Mouse (Mus musculus) lung, embryonic 16.5 days (tissue): ENCODE measurements at regions not wholly inside any gene's neighbourhood (a gene's known extent, or its start where the extent isn't known, plus 50 kb on each side); places are given as distances from the start of the nearest gene placed in this dataset.
"Not testable (repeated sequence)": the region's sequence is repeated elsewhere in the genome, so short reads cannot be mapped to it uniquely, and the experiment has no call there.

ENCODE experiments used
- ATAC-seq: fragments of 200-750 bp; cut with Nextera tagmentation; 2 replicates; pipeline ENCODE4 v1.8.0; 2017; ENCODE audit warnings: low read depth, mild to moderate bottlenecking, moderate library complexity
- H3K27ac ChIP-seq: fragments of 300-500 bp; sonication (generic); 2 replicates; pipeline ENCODE4 v1.5.1; 2014; ENCODE audit warnings: mild to moderate bottlenecking, control low read depth, low read length
- H3K27me3 ChIP-seq: fragments of 300-500 bp; sonication (generic); 2 replicates; pipeline ENCODE4 v1.6.1; 2014; ENCODE audit warnings: low read depth, low read length, mixed read lengths; ENCODE audit not compliant: control insufficient read depth, insufficient read depth
- H3K36me3 ChIP-seq: fragments of 300-500 bp; sonication (generic); 2 replicates; pipeline ENCODE4 v1.6.1; 2014; ENCODE audit warnings: low read length; ENCODE audit not compliant: control insufficient read depth, insufficient read depth
- H3K4me1 ChIP-seq: fragments of 300-500 bp; sonication (generic); replicated peaks from 2 replicates; pipeline ENCODE4 v1.6.1; 2014; ENCODE audit warnings: low read length, mixed read lengths; ENCODE audit not compliant: control insufficient read depth, insufficient read depth
- H3K4me2 ChIP-seq: fragments of 300-500 bp; sonication (generic); 2 replicates; pipeline ENCODE4 v1.6.1; 2014; ENCODE audit warnings: low read depth, low read length, control low read depth
- H3K4me3 ChIP-seq: fragments of 300-500 bp; sonication (generic); 2 replicates; pipeline ENCODE4 v1.5.1; 2014; ENCODE audit warnings: mild to moderate bottlenecking, low read length, control low read depth
- H3K9ac ChIP-seq: fragments of 300-500 bp; sonication (generic); 2 replicates; pipeline ENCODE4 v1.6.1; 2014; ENCODE audit warnings: low read length, control low read depth
- H3K9me3 ChIP-seq: fragments of 300-500 bp; sonication (generic); 2 replicates; pipeline ENCODE4 v1.6.1; 2016; ENCODE audit warnings: low read length; ENCODE audit not compliant: control insufficient read depth
- WGBS: fragments of 180-500 bp; shearing (Covaris S2); extraction: QIAGEN DNeasy Blood & Tissue Kit; methylation state at CpG from one replicate; pipeline ENCODE4 v1.1.7; 2014; 5-methylcytosine and 5-hydroxymethylcytosine counted together

DNA sequence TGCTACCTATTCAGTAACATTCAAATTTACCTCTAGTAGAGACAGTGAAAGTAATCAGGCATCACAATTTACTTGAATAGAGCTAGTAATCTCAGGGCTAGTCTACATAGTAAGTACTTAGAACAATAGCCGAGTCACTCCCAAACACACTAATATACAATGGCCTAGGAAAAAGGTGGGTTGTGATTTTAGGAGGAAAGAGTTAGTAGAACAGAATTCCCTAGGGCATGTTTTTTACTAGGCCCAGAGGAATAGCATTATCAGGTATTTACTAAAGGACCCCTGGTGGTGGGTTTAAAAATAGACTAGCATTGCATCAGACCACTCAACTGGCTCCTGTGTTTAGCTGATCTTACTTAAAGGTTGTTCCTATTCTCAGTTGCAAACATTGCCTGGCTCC is 535.8 kb downstream of the Mat2b start:
- H3K9me3 ChIP-seq, H3K36me3 ChIP-seq, H3K27ac ChIP-seq, ATAC-seq, H3K4me3 ChIP-seq, H3K27me3 ChIP-seq, H3K4me1 ChIP-seq, H3K4me2 ChIP-seq, H3K9ac ChIP-seq: not testable (repeated sequence)
- 97% methylated on average over 1 of the region's 1 CpGs for WGBS

DNA sequence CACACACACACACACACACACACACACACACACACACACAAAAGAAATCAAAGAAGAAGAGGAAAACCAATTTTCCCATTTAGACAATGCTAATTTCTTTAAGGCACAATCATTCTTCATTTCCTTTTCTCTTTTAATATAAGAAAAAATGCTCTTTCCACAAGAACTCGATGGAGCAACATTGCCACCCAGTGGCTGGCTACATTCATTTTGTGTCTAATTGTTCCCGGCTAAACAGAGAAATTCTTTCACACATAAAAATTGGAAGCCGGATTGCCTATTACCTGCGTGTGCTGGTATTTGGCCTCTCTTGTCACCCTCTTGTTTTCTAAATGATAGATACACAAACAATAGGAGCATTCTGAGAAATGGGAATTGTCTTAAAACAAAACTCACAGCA is 545.7 kb downstream of the Mat2b start:
- H3K4me1 ChIP-seq: no peaks in the 10 kb centered on the region
- H3K27ac ChIP-seq: no peak overlapping the region
- H3K27me3 ChIP-seq: no peaks in the 10 kb centered on the region
- H3K9me3 ChIP-seq: no peaks in the 10 kb centered on the region
- ATAC-seq: no peak
- no peaks in the 10 kb centered on the region for H3K36me3 ChIP-seq
- no peak overlapping the region for H3K9ac ChIP-seq
- H3K4me3 ChIP-seq: no peak overlapping the region
- H3K4me2 ChIP-seq: no peak overlapping the region
- WGBS: 9% methylated on average over 4 of the region's 4 CpGs

DNA sequence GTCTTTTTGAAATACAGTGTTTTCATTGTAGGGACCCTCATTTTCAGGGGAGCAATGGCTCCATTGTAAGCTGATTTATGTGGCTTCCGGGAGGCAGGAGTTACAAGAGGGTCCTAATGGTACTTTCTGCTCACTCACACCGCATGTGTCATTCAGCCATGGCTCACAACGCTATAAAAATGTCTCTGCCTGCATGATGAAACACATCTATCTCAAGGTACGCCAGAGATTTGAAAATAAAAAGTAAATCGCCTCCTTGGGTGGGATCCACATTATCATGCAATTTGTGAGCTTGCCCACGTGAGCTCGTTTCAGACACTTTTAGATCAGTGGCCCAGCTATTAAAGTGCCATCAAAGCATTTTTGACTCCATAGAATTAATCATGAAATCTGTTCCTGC is 557.2 kb downstream of the Mat2b start:
- no peaks in the 10 kb centered on the region for H3K36me3 ChIP-seq
- 61% methylated on average over 7 of the region's 7 CpGs for WGBS
- H3K27ac ChIP-seq: no peak overlapping the region
- H3K9me3 ChIP-seq: no peaks in the 10 kb centered on the region
- H3K4me3 ChIP-seq: no peak overlapping the region
- no peak for ATAC-seq
- no peak overlapping the region for H3K4me2 ChIP-seq
- no peaks in the 10 kb centered on the region for H3K4me1 ChIP-seq
- no peak overlapping the region for H3K9ac ChIP-seq
- H3K27me3 ChIP-seq: no peaks in the 10 kb centered on the region

DNA sequence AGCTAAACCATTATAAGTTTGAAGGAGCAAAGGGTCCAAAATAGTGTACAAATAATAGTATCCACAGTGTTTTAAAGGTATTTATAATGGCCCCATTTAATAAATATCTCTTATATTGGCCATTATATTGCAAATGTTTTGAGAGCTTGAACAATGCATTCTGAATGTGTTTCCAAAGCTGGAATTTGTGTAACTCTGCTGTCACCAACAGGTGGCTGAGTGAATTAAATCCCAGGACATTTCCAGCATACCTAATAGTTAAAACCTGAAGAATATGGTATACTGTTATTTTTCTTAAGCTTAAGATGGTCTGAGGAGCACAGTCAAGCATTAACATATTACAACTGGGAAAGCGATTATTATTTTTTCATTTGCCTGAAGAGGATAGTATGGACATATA is 592.4 kb downstream of the Mat2b start:
- Histone ChIP-seq H3K9me3 (no peaks in the 10 kb centered on the region), H3K27me3 (no peaks in the 10 kb centered on the region), H3K4me2 (no peak overlapping the region), H3K9ac (no peak overlapping the region), H3K4me3 (no peak overlapping the region), H3K36me3 (no peaks in the 10 kb centered on the region), H3K4me1 (no peaks in the 10 kb centered on the region), H3K27ac (no peak overlapping the region)
- no peak for ATAC-seq
- WGBS: 95% methylated on average over 1 of the region's 1 CpGs

DNA sequence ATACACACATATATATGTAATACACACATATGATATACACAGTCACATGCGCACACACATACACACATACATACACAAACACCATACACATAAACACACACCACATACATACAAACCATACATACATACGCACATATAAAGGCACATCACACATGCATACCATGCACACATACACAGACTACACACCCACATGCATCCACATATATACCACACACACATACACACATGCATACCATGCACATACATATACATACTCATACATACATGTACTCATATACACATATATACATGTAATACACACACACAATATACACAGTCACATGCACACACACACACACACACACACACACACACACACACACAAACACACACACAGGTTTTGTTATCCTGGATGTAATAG is 620.7 kb downstream of the Mat2b start:
- Histone ChIP-seq H3K27me3 (no peaks in the 10 kb centered on the region), H3K4me2 (no peak overlapping the region), H3K9ac (no peak overlapping the region), H3K36me3 (no peaks in the 10 kb centered on the region), H3K4me3 (no peak overlapping the region), H3K27ac (no peak overlapping the region), H3K9me3 (no peaks in the 10 kb centered on the region), H3K4me1 (no peaks in the 10 kb centered on the region)
- ATAC-seq: no peak
- WGBS: 92% methylated on average over 2 of the region's 2 CpGs

DNA sequence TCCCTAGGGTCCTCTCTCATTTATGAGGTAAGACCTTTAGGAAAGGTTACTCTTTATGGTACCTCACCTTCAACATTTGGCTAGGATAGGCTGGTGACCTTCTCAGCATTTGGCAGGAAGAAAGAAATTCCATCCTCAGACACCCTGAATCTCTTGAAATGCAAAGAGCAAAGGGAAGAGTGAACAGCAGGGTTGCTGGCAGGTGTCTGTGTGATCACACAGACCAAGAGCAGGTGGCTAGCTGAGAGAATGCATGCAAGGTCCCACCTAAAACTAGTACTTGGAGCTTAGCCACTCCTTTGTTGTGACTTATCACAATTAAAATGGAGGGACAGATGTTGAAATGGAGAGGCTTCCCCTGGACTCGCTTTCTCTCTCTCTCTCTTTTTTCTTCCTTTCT is 644.5 kb downstream of the Mat2b start:
- Histone ChIP-seq H3K4me3 (no peak overlapping the region), H3K4me1 (no peaks in the 10 kb centered on the region), H3K27me3 (no peaks in the 10 kb centered on the region), H3K27ac (no peak overlapping the region), H3K9me3 (no peaks in the 10 kb centered on the region), H3K9ac (no peak overlapping the region), H3K4me2 (no peak overlapping the region), H3K36me3 (no peaks in the 10 kb centered on the region)
- ATAC-seq: no peak
- 42% methylated on average over 1 of the region's 1 CpGs for WGBS

DNA sequence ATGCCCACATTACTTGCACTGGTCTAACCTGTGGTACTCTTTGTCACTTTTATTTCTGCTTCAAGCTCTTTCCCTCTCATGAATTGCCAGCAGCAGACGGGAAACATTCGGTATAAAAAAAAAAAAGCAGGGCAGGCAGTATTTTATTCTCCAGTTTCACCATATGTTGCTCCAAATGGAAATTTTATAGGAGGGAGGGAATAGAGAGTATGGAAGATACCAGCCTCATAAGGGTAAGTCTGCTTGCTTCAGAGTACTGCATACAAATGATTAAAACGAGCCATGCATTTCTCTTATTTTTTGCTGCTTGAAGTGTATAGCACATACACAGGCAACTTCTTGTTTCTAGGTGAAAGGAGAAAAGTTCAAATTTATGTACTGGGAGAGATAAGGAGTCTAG is 667.5 kb downstream of the Mat2b start:
- Histone ChIP-seq H3K9me3 (no peaks in the 10 kb centered on the region), H3K27me3 (no peaks in the 10 kb centered on the region), H3K36me3 (no peaks in the 10 kb centered on the region), H3K9ac (no peak overlapping the region), H3K27ac (no peak overlapping the region), H3K4me2 (no peak overlapping the region), H3K4me3 (no peak overlapping the region), H3K4me1 (no peaks in the 10 kb centered on the region)
- no peak for ATAC-seq
- 71% methylated on average over 3 of the region's 3 CpGs for WGBS

DNA sequence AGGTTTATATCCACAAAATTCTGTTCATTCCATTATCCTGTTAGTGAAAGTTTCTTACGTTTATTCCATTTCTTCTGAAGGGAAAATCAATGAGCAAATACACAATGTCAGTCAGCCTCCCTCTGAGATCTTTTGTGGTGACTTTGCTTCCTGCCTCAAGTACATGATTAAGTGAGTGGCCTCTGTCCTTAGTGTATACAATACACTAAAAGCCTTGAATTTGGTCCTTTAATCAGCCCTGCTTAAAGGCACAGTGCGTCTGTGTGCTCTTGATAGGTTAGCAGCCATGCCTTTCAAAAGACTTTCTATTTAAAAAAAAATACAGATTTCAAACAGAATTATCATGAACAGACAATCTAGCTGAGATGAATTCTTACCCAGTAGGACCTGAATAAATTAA is 695.5 kb downstream of the Mat2b start:
- H3K9ac ChIP-seq: no peak overlapping the region
- no peaks in the 10 kb centered on the region for H3K4me1 ChIP-seq
- H3K4me2 ChIP-seq: no peak overlapping the region
- ATAC-seq: no peak
- no peak overlapping the region for H3K27ac ChIP-seq
- no peak overlapping the region for H3K4me3 ChIP-seq
- 8% methylated on average over 2 of the region's 2 CpGs for WGBS
- no peaks in the 10 kb centered on the region for H3K36me3 ChIP-seq
- H3K9me3 ChIP-seq: no peaks in the 10 kb centered on the region
- no peaks in the 10 kb centered on the region for H3K27me3 ChIP-seq

DNA sequence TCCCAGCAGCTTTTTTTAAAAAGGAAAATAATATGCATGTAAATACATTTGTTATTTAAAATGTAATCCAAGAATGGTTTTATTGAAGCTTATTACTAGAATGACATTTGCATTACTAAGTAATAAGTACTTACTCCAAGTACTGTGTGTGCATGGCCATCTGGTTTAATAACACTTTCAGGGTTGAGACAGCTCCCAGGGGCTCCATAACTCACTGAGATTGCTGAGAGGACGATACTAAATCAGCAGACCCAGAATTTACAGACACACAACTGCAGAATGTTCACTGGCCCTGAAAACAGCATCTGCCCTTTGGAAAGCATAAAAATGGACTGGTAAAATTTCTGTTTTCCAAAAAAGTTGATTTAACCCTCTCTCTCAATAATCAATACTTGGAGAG is 696.4 kb downstream of the Mat2b start:
- H3K4me3 ChIP-seq: no peak overlapping the region
- no peak overlapping the region for H3K27ac ChIP-seq
- no peaks in the 10 kb centered on the region for H3K27me3 ChIP-seq
- no peaks in the 10 kb centered on the region for H3K4me1 ChIP-seq
- no peak for ATAC-seq
- H3K36me3 ChIP-seq: no peaks in the 10 kb centered on the region
- 42% methylated on average over 1 of the region's 1 CpGs for WGBS
- no peak overlapping the region for H3K4me2 ChIP-seq
- H3K9ac ChIP-seq: no peak overlapping the region
- no peaks in the 10 kb centered on the region for H3K9me3 ChIP-seq

DNA sequence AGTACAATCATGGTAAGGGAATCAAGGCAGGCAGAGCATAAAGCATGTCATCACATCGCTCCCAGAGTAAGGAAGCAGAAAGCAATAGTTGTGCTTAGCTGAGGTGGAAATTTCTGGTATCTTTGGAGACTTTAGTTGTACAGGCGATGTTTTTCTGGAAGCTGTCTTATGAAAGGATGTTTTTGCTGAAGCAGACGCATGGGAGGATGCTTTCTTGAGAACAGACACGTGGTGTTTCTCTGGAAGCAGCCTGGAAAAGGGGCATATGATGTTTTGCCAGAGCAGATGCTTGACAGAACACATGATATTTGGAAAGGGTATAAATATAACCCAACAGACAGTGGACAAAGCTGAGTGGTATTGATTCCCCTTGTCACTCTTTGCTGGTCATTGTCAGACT is 722.4 kb downstream of the Mat2b start:
- H3K27me3 ChIP-seq: no peaks in the 10 kb centered on the region
- no peak overlapping the region for H3K4me2 ChIP-seq
- H3K36me3 ChIP-seq: no peaks in the 10 kb centered on the region
- no peak for ATAC-seq
- H3K27ac ChIP-seq: no peak overlapping the region
- H3K4me3 ChIP-seq: no peak overlapping the region
- WGBS: 72% methylated on average over 4 of the region's 4 CpGs
- no peaks in the 10 kb centered on the region for H3K4me1 ChIP-seq
- H3K9me3 ChIP-seq: no peaks in the 10 kb centered on the region
- no peak overlapping the region for H3K9ac ChIP-seq
